Mouse (Mus musculus): Measurements from ENCODE around the gene Blvrb.

Blvrb gene

GRCm38 (mm10) chr7:27448421-27449206 is 836 bp downstream of the Blvrb start:
- DNase-seq (ENCODE audit: low spot score in 2 of 2): peak in 1 of 2 experiments; percentile 22

- DNase-seq (ENCODE audit: low spot score in 2 of 2): peak; percentile 48 to 67
Observed at GRCm38 (mm10) chr7:27449256-27449862, 1.6 kb downstream of the Blvrb start.

- no peak for DNase-seq (ENCODE audit: low spot score in 2 of 2)
Observed at GRCm38 (mm10) chr7:27451359-27451758, 3.6 kb downstream of the Blvrb start.

GRCm38 (mm10) chr7:27452206-27452770 is 4.5 kb downstream of the Blvrb start:
- DNase-seq (ENCODE audit: low spot score in 2 of 2): no peak

- no peak for DNase-seq (ENCODE audit: low spot score in 2 of 2)
Observed at GRCm38 (mm10) chr7:27454461-27455121, 6.8 kb downstream of the Blvrb start.

GRCm38 (mm10) chr7:27455273-27455672 is 7.5 kb downstream of the Blvrb start:
- DNase-seq (ENCODE audit: low spot score in 2 of 2): no peak

GRCm38 (mm10) chr7:27458614-27459013 is 10.8 kb downstream of the Blvrb start:
- DNase-seq (ENCODE audit: low spot score in 2 of 2): no peak

GRCm38 (mm10) chr7:27459640-27460039 is 11.9 kb downstream of the Blvrb start:
- DNase-seq (ENCODE audit: low spot score in 2 of 2): no peak

- DNase-seq (ENCODE audit: low spot score in 2 of 2): no peak
Observed at GRCm38 (mm10) chr7:27460477-27460876, 12.7 kb downstream of the Blvrb start.

- no peak for DNase-seq (ENCODE audit: low spot score in 2 of 2)
Observed at GRCm38 (mm10) chr7:27467648-27468047, 19.9 kb downstream of the Blvrb start.

- DNase-seq (ENCODE audit: low spot score in 2 of 2): no peak
Observed at GRCm38 (mm10) chr7:27471390-27472120, 23.8 kb downstream of the Blvrb start.

- no peak for DNase-seq (ENCODE audit: low spot score in 2 of 2)
Observed at GRCm38 (mm10) chr7:27472596-27472995, 24.8 kb downstream of the Blvrb start.

GRCm38 (mm10) chr7:27473156-27473834 is 25.5 kb downstream of the Blvrb start, which contains the start of gene Sertad3:
Gene Sertad3 (plus strand): TSS chr7:27473768.
- DNase-seq (ENCODE audit: low spot score in 2 of 2): peak; percentile 98 to 99

GRCm38 (mm10) chr7:27473835-27474489 is 26.2 kb downstream of the Blvrb start:
- DNase-seq (ENCODE audit: low spot score in 2 of 2): no peak

GRCm38 (mm10) chr7:27474490-27474954 is 26.7 kb downstream of the Blvrb start:
- DNase-seq (ENCODE audit: low spot score in 2 of 2): peak; percentile 95 to 97

- no peak for DNase-seq (ENCODE audit: low spot score in 2 of 2)
Observed at GRCm38 (mm10) chr7:27475596-27475995, 27.8 kb downstream of the Blvrb start.

GRCm38 (mm10) chr7:27476098-27476635 is 28.4 kb downstream of the Blvrb start:
- DNase-seq (ENCODE audit: low spot score in 2 of 2): no peak

- DNase-seq (ENCODE audit: low spot score in 2 of 2): no peak
Observed at GRCm38 (mm10) chr7:27478561-27478960, 30.8 kb downstream of the Blvrb start.

GRCm38 (mm10) chr7:27479750-27480149 is 32.0 kb downstream of the Blvrb start:
- DNase-seq (ENCODE audit: low spot score in 2 of 2): no peak

GRCm38 (mm10) chr7:27480506-27480905 is 32.7 kb downstream of the Blvrb start:
- DNase-seq (ENCODE audit: low spot score in 2 of 2): no peak
